Mouse (Mus musculus) heart, adult 8-10 months (tissue): Measurements from ENCODE around the gene Pigp. TPM values are rescaled to one million over a fixed set of nuclear protein-coding genes. Genes with fewer than 3 reads are reported as not detected.
A peak's percentile ranks its signal among the peaks of the same experiment; 100 is the strongest.
"Not testable (repeated sequence)": the region's sequence is repeated elsewhere in the genome, so short reads cannot be mapped to it uniquely, and the experiment has no call there.

Experiments
- DNase-seq: peaks from one replicate; pipeline ENCODE4 v3.0.0; 2022; ENCODE audit warnings: low spot score
- total RNA-seq, 4 experiments: library from RNA; stranded (reverse); gene quantifications; 2 replicates each; pipeline ENCODE4 v1.2.4; 2022

Gene Pigp
- total RNA-seq, 4 experiments from 2014 or later = 130 to 147 (median 134) TPM

DNA sequence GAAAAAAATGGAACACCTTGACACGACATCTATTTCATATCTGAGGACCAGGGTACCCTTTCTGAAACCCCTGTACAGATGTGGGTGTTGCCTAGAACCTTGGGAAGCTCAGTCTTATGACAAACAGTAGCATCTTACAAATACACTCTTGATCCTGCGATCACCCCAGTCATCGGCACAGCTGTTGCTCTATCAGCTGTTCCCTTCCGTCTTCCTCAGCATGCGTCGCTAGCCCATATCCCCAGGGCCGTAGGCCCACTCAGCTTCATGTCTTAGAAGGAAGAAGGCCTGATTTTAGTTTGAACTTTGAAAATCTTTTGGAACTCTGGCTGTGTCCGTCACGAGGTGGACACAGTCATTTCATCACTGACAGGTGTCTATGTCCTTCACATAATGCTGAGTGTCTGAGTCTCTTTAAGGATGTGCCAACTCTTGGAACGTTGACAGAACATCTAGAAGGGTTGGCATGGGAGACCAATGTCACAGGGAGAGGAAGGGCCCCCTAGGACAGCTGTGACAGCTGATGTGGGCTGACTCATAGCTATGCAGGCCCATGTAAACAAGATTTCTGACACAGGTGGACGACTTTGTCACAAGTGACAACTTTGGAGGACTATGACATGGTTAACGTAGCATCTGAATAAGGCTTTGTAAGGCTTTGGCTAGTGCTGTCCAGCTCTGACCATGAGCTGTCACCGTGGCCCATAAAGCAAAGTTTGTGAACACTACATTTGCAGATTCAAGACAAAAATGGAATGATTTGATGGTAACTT is 10.9 kb downstream of the Pigp start:
- no peak for DNase-seq

DNA sequence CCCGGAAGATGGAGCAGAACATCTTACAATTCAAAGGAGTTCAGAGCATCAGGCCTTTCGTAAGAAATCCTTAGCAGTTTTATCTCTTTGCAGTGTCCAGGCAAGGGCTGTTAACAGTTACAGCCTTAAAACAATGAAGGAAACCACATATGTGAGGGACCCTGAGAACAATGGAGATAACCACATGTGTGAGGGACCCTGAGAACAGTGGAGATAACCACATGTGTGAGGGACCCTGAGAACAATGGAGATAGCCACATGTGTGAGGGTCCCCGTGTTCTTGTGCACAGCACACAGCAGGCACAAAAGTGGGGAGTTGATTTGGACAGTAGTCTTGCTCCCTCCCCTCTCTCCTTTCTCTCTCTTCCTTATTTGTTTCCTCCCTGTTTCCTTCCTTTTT is 13.6 kb downstream of the Pigp start:
- DNase-seq = no peak

DNA sequence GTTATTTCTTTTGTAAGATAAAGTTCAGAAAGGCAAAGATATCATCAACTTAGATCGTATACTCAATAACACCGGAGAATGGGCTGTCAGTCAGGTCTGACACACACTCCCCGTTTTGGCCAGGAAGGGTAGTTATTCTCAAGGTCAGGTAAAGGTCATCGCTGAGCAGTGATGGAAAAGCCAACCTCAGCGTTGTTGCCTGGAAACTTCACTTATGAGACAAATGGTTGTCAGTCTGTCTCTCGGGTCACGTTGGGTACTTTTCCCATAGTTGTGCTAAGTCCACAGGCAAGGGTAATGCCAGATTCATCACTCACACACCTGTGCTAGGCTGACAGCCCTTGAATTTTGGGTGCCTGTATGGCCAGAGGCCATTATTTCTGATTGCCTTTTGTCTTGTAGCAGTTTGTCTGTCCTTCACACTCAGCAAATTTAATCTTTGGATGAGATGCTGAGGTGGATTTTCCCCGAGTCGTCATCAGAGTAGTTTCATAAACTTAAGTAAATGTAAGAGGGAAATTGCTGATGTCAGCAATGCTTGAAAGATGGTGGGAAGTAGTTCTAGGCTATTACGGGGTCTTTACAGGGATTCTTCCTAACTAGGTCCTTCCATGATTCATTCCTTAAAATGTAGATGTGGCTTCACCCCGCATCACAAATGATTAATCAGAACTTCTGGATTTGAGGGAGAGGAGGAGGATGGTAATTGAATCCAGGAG is 14.7 kb downstream of the Pigp start:
- no peak for DNase-seq

DNA sequence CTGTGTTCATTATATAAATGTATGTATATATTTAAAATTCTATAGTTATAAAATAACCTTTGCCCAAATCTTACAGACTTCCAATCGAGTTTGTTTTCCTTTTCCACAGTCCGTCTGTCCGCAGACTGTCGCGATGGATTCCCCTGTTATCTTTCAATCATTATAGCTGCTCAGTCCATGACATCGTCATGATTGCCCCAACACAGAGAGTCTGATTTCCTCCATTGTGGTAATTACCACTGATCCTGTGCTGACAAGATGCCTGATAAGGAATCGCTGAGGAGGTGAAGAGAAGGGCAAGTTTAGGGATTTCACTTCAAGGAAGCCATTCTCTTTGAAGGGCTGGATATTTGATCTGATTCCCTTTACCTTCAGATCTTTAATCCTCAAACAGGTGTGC is 15.6 kb downstream of the Pigp start:
- DNase-seq = no peak

DNA sequence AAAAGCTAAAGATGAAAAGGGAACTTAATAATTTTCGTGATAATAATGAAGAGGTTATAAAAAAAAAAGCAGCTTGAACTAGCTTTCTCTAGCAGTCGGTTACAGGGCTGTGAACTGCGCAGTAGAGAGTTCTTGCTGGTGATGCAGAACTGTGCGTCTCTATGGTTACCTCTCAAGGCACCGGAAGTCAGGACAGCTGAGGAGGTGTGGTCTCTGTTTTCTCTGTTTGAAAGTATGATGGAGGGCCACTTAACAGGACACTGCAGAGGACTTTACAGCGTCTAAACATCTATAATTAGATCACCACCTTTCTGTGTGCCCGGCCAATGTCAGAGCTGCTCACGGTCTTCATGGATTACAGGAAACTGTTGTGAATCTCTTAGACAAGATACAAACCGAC is 17.2 kb downstream of the Pigp start:
- peak; percentile 5 for DNase-seq

DNA sequence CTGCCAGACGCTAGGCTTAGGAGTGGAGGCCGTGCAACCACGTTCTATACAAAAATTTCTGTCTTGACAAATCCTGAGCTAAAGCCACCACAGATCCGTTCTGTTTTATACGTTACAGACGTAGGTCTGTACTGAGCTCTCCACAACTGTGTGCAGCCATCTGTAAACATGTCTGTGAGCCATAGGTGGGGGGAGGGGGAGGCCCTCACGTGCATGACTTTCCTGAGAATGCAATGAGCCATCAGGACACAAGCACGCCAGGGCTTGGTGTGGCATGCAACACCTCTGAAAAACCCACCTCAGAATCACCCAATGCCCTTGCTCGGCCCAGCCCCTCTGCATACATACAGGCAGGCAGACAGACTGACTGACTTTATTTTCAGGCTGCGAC is 21.4 kb downstream of the Pigp start:
- no peak for DNase-seq

DNA sequence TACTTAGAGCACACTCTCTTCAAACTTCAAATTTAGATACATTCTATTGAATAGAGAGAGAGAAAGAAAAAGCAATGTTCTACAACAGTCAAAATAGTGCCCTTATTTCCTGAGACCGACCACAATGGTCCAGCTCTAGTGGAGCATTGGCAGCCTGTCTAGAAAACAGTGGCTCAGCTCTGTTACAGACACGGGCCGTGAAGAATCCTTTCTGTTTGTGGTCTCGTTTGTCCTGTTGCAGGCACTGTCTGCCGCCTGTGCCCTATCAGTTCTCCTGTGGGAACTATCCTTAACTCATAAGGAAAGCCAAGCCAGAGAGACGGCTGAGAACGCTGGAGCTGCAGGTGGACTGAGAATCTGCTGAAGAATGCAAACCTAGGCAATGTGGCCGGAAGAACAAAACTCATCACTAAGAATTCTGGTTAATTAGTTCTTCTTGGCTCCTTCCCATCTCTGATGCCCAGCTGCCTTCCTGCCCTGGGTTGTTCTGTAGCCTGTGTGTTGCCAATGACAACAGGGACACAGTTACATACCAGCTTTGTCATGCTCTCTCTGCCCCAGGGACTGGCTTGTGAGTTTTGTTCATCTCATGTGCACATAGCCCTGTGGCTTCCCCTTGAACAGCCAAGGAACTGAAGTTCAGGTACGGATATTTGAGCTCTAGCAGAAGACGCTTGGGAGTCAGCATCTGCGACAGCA is 21.9 kb downstream of the Pigp start:
- DNase-seq = no peak

DNA sequence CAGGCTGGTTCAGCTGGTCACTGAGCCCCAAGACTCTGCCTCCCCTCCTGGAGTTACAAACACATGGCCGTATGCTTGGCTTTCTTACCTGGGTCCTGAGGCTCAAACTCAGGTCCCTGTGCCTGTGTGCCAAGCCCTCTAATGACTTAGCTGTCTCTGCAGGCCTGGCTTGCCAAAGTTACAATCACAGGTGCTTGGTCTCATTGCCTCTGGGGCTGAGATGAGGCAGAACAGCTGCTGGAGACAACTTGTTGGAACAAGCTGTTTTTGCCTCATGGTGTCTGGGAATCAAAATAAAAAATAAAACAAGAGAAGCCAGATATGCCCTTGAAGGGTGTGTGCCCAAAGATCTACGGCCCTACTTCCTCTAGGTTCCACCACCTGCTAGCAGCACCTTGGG is 22.9 kb downstream of the Pigp start:
- no peak for DNase-seq

DNA sequence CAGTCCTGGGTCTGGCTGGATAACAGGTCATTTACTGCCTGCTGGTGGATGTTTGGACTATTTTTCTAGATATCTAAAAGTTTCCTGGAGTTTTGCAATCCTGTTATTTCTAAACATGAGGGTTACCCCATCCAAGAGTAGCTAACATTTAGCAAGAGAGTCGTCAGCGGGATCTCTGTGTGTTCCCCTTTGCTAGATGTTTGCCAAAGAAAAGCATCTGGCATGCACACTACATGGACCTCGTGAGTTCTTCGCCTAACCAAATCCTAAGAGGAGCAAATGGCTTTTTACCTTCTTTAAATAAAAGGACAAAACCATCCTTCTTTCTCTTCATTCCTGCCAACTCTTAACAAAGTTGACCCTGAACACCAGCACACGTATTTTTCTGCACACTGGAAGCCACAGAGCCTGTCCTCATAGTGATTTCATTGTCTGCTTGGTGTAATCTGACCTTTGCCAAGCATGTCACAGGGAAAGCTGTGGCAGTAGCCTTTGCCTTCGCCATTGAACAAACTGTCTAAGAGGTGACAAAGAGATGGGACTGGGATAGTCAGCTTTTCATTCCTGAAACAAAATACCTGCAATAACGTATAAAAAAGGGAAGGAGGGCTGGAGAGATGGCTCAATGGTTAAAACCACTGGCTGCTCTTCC is 24.4 kb downstream of the Pigp start:
- no peak for DNase-seq

DNA sequence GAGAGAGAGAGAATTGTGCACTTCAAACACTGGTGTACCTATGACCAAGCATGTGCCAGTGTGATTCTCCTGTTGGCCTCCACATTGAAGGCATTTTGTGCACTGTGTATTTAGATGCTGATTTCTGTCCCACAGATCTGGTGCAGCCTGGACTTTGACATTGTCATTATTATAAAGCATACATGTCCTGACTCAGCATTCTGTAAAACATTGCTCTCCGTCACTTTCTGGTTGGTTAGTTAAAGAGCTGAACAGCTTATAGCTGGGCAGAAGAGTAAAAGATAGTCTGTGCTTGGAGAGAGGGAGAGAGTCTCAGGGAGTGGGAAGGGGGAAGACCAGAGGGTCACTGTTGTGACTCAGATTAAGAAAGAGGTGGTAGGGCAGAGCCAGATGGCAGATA is 25.9 kb downstream of the Pigp start:
- DNase-seq = no peak

DNA sequence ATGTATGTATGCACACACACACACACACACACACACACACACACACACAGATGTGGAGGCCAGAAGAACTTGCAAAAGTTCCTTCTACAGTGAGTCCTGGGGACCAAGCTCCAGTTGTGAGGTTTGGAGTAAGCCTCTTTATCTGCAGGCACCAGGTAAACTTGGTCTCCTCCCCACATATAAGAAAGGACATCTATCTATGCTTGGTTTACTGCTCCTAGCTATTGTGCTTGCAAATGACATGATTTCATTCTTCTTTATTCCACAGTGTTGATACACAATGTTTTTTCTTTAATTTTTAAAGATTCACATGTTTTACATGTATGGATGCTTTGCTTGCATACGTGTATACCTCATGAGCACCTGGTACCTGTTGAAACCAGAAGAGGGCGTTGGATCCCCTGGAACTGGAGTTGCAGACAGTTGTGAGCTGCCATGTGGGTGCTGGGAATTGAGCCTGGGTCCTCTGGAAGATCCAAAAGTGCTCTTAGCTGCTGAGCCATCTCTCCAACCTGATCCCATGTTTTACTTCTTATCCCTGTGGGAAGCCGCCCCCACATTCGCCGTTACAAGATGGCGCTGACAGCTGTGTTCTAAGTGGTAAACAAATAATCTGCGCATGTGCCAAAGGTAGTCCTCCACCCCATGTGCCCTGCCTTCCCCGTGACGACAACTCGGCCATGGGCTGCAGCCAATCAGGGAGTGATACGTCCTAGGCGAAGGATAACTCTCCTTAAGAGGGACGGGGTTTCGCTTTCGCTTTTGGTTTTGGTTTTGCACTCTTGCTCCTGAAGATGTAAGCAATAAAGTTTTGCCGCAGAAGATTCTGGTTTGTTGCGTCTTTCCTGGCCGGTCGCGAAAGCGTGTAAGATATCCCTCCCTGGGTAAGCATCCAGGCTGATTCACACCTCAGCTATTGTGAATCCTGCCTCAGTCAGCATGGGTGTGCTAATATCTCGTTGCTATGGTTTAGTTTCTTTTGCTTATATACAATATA is 32.2 kb downstream of the Pigp start:
- not testable (repeated sequence) for DNase-seq

DNA sequence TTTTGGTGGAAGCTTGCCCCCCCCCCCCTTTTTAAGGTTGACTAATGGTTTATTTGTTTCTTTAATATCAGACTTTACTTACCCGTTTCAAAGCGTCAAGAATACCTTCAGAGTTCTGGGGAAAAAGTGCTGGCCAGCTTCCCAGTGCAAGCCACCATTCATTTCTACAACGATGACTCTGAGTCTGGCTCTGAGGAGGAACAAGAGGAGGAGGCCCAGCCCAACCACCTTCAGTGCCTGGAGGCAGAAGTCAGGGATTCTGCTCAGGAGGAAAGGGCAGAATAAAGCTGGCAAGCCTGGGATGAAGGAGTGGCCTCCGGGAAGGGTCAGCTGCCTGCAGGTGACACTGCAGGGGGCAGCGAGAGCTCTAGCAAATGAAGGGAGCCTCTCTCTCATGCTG is 36.0 kb downstream of the Pigp start:
- no peak for DNase-seq

DNA sequence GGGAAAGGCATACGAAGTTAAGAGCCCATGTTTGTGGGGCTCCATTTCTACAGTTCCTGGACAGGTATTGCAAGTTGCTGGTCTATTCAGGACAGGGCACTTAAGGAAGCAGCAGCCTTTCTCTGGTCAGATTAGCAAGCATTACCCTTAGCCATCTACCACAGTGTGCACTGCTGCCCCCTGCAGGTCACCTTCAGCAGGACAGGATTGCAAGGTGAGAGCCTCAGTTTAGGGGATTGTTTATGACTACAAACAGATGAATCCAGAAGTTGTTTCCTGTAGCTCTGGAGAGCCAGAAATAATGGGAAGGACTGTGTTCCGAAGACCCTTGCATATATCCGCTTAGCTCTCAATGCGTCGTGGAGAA is 39.8 kb downstream of the Pigp start:
- peak; percentile 60 for DNase-seq

DNA sequence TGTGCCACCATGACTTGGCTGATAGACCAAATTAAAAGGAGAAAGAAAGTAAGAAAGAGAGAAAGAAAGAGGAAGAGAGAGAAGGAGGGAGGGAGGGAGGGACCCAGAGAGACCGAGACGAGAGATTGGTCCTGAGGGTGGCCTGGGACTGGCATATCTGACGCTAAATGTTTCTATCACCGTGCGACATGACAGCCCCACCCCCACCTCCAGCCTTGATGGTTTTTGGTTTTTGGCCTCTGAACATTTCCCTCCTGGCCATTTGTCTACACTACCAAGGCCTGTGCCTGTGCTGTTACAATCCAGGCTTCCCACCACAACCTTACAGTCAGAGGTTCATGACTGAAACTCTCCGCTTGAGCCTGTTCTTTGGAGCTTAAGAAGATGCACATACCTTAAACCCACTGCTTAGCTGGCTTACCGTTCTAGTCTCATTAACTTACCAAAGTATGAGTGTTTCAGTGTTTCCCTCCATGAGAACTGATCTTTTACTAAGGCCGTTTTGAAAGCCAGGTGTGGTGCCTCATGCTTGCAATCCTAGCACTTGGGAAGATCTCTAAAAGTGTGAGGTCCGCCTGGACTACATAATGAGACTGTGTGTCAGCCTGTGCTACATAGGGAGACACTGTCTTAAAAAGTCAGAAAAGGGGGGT is 40.3 kb downstream of the Pigp start:
- no peak for DNase-seq

DNA sequence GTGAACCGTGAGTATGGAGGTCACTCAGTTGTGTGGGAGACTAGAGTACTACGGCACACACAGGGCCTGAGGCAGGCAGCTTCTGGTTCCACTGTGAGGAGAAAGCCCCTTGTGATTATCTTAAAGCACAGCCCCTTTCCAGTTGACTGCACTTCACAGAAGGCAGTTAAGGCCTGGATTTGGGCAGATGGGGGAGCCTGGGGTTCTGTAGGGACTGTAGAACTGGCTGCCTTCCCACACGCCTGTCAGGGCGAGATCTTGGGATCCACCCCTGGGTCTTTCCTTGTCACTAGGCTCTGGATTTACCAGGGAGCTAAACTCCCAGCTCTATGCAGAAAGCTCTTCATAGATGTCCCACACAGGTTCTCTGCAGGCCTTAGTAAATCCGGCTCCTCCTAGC is 41.2 kb downstream of the Pigp start:
- DNase-seq = no peak

DNA sequence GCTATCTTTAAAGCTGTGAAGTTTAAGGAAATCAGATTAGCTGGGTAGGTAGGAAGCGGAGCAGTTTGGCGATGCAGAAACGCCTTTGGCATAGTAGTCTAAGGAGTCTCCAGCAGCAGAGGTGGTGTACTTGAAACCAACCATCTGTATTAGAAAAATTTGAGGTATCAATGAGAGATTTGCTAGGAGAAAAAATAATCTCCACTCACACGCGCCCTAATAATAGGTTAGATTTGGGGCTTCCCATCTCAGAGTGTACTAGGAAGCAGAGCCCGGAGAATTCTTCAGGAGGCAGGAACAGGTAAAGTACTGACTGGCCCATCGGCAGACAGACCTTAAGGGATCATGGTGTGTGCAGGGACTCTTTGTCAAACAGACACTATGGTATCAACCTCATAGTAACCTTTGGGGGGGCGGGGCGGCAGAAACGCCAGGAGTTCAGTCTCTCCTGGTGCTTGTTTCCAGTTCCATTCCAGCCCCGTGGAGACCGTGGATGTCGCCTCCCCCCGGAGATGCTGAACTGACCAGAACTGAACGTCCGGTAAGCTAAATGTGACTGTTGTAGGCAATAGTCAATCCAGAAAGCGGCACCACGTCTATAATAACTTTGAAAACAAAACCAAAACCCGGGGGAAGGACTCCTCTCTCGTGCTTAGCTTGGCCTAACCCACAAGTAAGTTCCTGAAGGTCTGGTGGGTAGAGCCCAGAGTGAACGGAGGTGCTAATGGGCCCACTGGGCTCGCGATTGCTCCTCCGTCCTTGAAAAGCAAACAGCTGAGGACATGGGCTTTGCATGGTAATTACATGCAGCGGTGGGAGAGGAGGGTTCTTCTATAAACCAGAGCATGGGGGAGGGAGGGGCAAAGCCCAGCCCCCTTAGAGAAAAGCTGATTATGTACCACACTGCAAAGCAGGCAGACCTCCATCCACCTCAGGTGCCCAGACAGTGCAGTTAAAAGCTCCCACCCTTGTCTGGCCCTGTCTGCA is 42.5 kb downstream of the Pigp start:
- DNase-seq = no peak

DNA sequence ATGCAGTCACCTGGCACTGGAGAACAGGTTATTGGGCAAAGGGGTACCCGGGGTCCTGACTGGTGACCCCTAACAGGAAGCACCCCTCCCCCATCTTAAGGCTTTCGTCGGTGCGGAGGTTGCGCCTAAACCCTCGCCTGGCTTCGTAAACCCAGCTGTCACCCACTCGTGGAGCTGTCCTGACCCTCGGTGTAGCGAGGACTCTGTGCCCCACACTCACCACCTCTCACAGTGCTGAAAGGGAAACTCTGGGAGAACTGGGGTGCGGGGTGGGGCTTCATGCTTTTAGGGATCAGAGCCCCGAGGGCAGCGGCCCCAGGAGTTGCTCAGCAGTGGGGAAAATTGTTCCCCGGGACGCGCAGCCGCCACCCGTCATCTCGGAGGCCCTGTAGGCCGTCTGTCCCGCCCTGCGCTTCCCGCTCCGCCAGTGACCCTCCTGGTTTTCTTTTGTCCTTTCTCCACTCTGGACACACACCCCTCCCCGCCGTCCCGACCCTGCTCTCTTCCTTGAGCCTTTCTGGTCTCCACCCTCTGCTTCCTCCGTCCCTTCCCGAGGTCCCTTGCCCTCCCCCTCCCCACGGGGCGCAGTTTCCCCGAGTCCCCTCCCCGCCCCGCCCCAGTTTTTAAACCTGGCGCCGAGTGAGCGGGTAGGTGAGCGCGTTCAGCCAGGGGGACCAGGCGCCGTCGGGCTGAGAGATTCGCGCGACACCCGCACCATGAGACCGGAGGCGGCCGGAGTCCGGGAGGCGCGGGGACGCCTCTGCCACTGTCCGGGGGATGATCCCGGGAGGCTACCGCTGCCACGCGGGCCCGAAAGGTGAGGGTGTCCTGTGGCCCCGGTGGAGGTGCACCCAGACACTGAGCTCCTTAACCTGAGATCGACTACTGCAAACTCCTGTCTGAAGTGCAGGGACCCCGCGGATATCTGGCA is 43.6 kb downstream of the Pigp start, which contains the start of gene Ripply3:
Ripply3 (plus strand) TSS at position 640 of the 931 bp plus-strand sequence.
- peak; percentile 67 for DNase-seq

DNA sequence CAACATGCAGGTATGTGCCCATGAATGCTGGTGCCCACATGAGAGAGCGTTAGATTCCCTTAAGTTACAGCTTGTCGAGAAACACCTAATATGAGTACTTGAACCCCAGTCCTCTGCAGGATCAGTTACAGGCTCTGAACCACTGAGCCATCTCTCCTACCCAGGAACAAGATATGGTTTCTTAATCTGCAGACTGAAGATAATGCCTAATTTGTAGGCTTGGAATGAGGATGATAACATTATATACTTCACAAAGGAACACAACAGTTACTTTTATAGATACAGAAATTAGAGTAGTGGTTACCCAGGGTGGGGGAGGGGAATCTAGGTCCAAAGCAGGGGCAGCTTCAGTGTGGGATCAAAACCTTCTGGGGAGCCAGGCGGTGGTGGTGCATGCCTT is 45.6 kb downstream of the Pigp start:
- DNase-seq = no peak
